Mouse (Mus musculus): ENCODE measurements around the gene Psip1. TPM values are rescaled to one million over a fixed set of nuclear protein-coding genes. Genes with fewer than 3 reads are reported as not detected.

Psip1 gene
- polyA plus RNA-seq, 1 experiment from 2014 or later: 313 TPM

DNA sequence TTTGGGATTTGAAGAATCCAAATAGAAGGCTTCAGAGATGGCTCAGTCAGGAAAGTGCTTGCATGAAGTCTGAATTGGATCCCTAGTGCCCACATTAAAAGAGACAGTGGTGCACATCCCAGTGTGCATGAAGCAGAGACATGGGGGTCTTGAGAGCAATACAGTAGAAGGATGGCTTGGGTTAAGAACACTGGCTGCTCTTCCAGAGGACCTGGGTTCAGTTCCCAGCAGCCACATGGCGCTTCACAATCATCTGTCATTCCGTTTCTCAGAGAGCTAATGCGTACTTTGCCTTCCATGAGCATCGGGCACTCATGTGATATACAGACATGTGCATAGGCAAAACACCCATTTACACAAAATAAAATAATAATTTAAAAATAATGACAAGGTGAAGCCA lies 61.1 kb downstream of the Psip1 start:
- DNase-seq (ENCODE audit: low spot score) (no peak), ATAC-seq (ENCODE audit: insufficient number of reproducible peaks, low FRiP score, low TSS enrichment, low read depth) (no peak)
- Histone ChIP-seq H3K9ac (ENCODE audit: low read length) (no peak overlapping the region), H3K9me3 (ENCODE audit: control insufficient read depth, low read length) (no peaks in the 10 kb centered on the region), H3K27me3 (ENCODE audit: control insufficient read depth, insufficient read depth, low read length) (no peaks in the 10 kb centered on the region), H3K4me1 (ENCODE audit: control insufficient read depth, insufficient read depth, low read length) (no peaks in the 10 kb centered on the region), H3K4me3 (ENCODE audit: low read depth, low read length) (no peak overlapping the region), H3K27ac (replicated peaks; ENCODE audit: low read depth, low read length) (no peak overlapping the region), H3K4me2 (ENCODE audit: low read depth, severe bottlenecking) (no peak overlapping the region), H3K36me3 (ENCODE audit: control insufficient read depth, insufficient read depth, low read length) (peaks cover 15% of the 10 kb centered on the region)
- WGBS: 96% methylated on average over 4 of the region's 4 CpGs

DNA sequence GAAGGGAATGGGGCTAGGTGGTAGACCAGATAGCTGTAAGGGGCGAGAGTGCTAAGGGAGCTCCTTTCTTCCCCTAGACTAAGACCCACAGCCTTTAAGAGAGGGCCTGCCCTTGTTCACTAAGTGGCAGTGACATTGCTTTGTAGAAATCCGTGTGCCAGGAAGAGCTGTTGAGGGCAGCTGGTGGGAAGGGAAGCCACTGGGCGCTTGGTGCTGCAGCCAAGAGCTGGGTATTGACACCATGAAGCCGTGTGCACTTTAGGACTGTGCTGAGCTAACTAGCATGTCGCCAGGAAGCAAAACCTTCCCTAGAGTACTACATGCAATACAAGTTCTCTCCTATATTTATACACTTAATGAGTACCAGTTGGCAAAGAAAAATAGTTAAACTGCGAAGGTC lies 62.6 kb downstream of the Psip1 start:
- Histone ChIP-seq H3K27ac (replicated peaks; ENCODE audit: low read depth, low read length) (no peak overlapping the region), H3K4me2 (ENCODE audit: low read depth, severe bottlenecking) (no peak overlapping the region), H3K36me3 (ENCODE audit: control insufficient read depth, insufficient read depth, low read length) (peaks cover 13% of the 10 kb centered on the region), H3K9ac (ENCODE audit: low read length) (no peak overlapping the region), H3K4me1 (ENCODE audit: control insufficient read depth, insufficient read depth, low read length) (peaks cover 3% of the 10 kb centered on the region; the same call in 1 of the 2 replicates), H3K4me3 (ENCODE audit: low read depth, low read length) (no peak overlapping the region), H3K9me3 (ENCODE audit: control insufficient read depth, low read length) (no peaks in the 10 kb centered on the region), H3K27me3 (ENCODE audit: control insufficient read depth, insufficient read depth, low read length) (no peaks in the 10 kb centered on the region)
- WGBS: over 99% methylated on average over 6 of the region's 6 CpGs
- ATAC-seq (ENCODE audit: insufficient number of reproducible peaks, low FRiP score, low TSS enrichment, low read depth) (no peak), DNase-seq (ENCODE audit: low spot score) (no peak)

DNA sequence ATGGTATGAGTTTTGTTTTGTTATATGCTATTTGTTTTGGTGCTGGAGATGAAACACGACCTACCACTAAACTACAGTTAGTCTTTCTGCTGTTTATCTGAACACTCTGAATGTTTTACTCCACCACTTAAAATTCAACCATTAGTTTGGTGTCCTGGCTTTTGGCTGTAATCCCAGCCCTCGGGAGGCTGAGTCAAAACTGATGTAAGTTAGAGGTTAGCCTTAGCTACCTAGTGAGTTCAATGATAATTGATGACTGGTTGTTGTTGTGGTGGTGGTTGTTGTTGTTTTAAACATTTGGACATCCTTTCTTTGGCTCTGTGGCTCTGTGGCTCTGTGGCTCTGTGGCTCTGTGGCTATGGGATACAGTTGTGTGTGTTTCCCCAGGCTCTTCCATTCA lies 67.5 kb downstream of the Psip1 start:
- no peaks in the 10 kb centered on the region; the same call in 1 of the 2 replicates for H3K36me3 ChIP-seq (ENCODE audit: control insufficient read depth, insufficient read depth, low read length)
- peak overlapping the region; percentile 93 for H3K4me3 ChIP-seq (ENCODE audit: low read depth, low read length)
- no peak for DNase-seq (ENCODE audit: low spot score)
- WGBS: 75% methylated on average over 2 of the region's 2 CpGs
- peak overlapping the region; percentile 57 for H3K4me2 ChIP-seq (ENCODE audit: low read depth, severe bottlenecking)
- ATAC-seq (ENCODE audit: insufficient number of reproducible peaks, low FRiP score, low TSS enrichment, low read depth): no peak
- H3K4me1 ChIP-seq (ENCODE audit: control insufficient read depth, insufficient read depth, low read length): peaks cover 4% of the 10 kb centered on the region; the same call in 1 of the 2 replicates
- no peaks in the 10 kb centered on the region for H3K27me3 ChIP-seq (ENCODE audit: control insufficient read depth, insufficient read depth, low read length)
- no peak overlapping the region for H3K27ac ChIP-seq (replicated peaks; ENCODE audit: low read depth, low read length)
- H3K9me3 ChIP-seq (ENCODE audit: control insufficient read depth, low read length): no peaks in the 10 kb centered on the region
- H3K9ac ChIP-seq (ENCODE audit: low read length): no peak overlapping the region

DNA sequence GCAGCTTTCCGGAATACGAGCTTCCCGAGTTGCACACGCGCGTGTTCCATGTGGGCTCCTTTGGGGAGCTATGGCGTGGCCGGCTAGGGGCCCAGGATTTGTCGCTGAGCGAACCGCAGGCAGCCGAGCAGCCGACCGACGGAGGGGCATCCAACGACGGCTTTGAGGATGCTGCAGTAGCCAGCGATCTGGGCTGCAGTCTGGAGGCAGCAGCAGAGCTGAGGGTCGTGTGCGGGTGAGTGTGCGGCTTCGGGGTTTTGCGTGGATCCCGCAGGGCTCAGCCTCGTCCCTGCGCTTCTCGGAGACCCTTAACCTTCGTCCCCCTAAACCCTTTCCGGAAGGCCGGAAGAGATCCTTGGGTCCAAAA lies 68.5 kb downstream of the Psip1 start:
- WGBS: 0% methylated on average over 30 of the region's 30 CpGs
- no peak; the same call in 1 of the 2 replicates for ATAC-seq (ENCODE audit: insufficient number of reproducible peaks, low FRiP score, low TSS enrichment, low read depth)

GRCm38 (mm10) chr4:83417160-83417819 lies 69.0 kb downstream of the Psip1 start, which contains the start of gene Snapc3:
Snapc3 (plus strand) TSS chr4:83417724.
- H3K4me3 ChIP-seq (ENCODE audit: low read depth, low read length): peak within 1 kb of the TSS; percentile 93
- no peaks in the 10 kb centered on the region for H3K9me3 ChIP-seq (ENCODE audit: control insufficient read depth, low read length)
- no peaks in the 10 kb centered on the region for H3K36me3 ChIP-seq (ENCODE audit: control insufficient read depth, insufficient read depth, low read length)
- ATAC-seq (ENCODE audit: insufficient number of reproducible peaks, low FRiP score, low TSS enrichment, low read depth): peak; percentile 98
- H3K27me3 ChIP-seq (ENCODE audit: control insufficient read depth, insufficient read depth, low read length): no peaks in the 10 kb centered on the region
- peak; percentile 98 for DNase-seq (ENCODE audit: low spot score)
- H3K4me2 ChIP-seq (ENCODE audit: low read depth, severe bottlenecking): peak within 1 kb of the TSS; percentile 57
- under 1% methylated on average over 41 of the region's 41 CpGs for WGBS
- H3K9ac ChIP-seq (ENCODE audit: low read length): peak within 1 kb of the TSS; percentile 94
- peak within 1 kb of the TSS; percentile 55; the same call in 1 of the 2 replicates for H3K27ac ChIP-seq (replicated peaks; ENCODE audit: low read depth, low read length)
- H3K4me1 ChIP-seq (ENCODE audit: control insufficient read depth, insufficient read depth, low read length): peaks cover 4% of the 10 kb centered on the region; the same call in 1 of the 2 replicates

More for the DNA sequence above, 68.5 kb downstream of the Psip1 start:
- peak overlapping the region; percentile 57 for H3K4me2 ChIP-seq (ENCODE audit: low read depth, severe bottlenecking)
- H3K9me3 ChIP-seq (ENCODE audit: control insufficient read depth, low read length): no peaks in the 10 kb centered on the region
- H3K27me3 ChIP-seq (ENCODE audit: control insufficient read depth, insufficient read depth, low read length): no peaks in the 10 kb centered on the region
- no peaks in the 10 kb centered on the region for H3K36me3 ChIP-seq (ENCODE audit: control insufficient read depth, insufficient read depth, low read length)
- H3K4me3 ChIP-seq (ENCODE audit: low read depth, low read length): peak overlapping the region; percentile 93
- peaks cover 4% of the 10 kb centered on the region; the same call in 1 of the 2 replicates for H3K4me1 ChIP-seq (ENCODE audit: control insufficient read depth, insufficient read depth, low read length)
- H3K9ac ChIP-seq (ENCODE audit: low read length): peak overlapping the region; percentile 94
- no peak for DNase-seq (ENCODE audit: low spot score)
- H3K27ac ChIP-seq (replicated peaks; ENCODE audit: low read depth, low read length): peak overlapping the region; percentile 1; the same call in 1 of the 2 replicates

- 80% methylated on average over 5 of the region's 5 CpGs for WGBS
- no peak overlapping the region for H3K4me2 ChIP-seq (ENCODE audit: low read depth, severe bottlenecking)
- H3K9ac ChIP-seq (ENCODE audit: low read length): no peak overlapping the region
- no peaks in the 10 kb centered on the region for H3K9me3 ChIP-seq (ENCODE audit: control insufficient read depth, low read length)
- H3K27me3 ChIP-seq (ENCODE audit: control insufficient read depth, insufficient read depth, low read length): no peaks in the 10 kb centered on the region
- ATAC-seq (ENCODE audit: insufficient number of reproducible peaks, low FRiP score, low TSS enrichment, low read depth): no peak
- H3K4me1 ChIP-seq (ENCODE audit: control insufficient read depth, insufficient read depth, low read length): peaks cover 4% of the 10 kb centered on the region; the same call in 1 of the 2 replicates
- DNase-seq (ENCODE audit: low spot score): no peak
- H3K27ac ChIP-seq (replicated peaks; ENCODE audit: low read depth, low read length): no peak overlapping the region
- H3K4me3 ChIP-seq (ENCODE audit: low read depth, low read length): no peak overlapping the region
- no peaks in the 10 kb centered on the region for H3K36me3 ChIP-seq (ENCODE audit: control insufficient read depth, insufficient read depth, low read length)
Measured at GRCm38 (mm10) chr4:83414241-83414824, 71.9 kb downstream of the Psip1 start.

GRCm38 (mm10) chr4:83412060-83412459 lies 74.2 kb downstream of the Psip1 start:
- Histone ChIP-seq H3K9ac (ENCODE audit: low read length) (no peak overlapping the region), H3K4me2 (ENCODE audit: low read depth, severe bottlenecking) (no peak overlapping the region), H3K9me3 (ENCODE audit: control insufficient read depth, low read length) (peaks cover 6% of the 10 kb centered on the region; the same call in 1 of the 2 replicates), H3K4me3 (ENCODE audit: low read depth, low read length) (no peak overlapping the region), H3K27ac (replicated peaks; ENCODE audit: low read depth, low read length) (no peak overlapping the region), H3K27me3 (ENCODE audit: control insufficient read depth, insufficient read depth, low read length) (no peaks in the 10 kb centered on the region), H3K4me1 (ENCODE audit: control insufficient read depth, insufficient read depth, low read length) (no peaks in the 10 kb centered on the region), H3K36me3 (ENCODE audit: control insufficient read depth, insufficient read depth, low read length) (no peaks in the 10 kb centered on the region)
- DNase-seq (ENCODE audit: low spot score) (no peak), ATAC-seq (ENCODE audit: insufficient number of reproducible peaks, low FRiP score, low TSS enrichment, low read depth) (no peak)
- 76% methylated on average over 3 of the region's 3 CpGs for WGBS

- H3K9ac ChIP-seq (ENCODE audit: low read length): no peak overlapping the region
- H3K4me3 ChIP-seq (ENCODE audit: low read depth, low read length): no peak overlapping the region
- WGBS: 94% methylated on average over 4 of the region's 4 CpGs
- no peaks in the 10 kb centered on the region for H3K36me3 ChIP-seq (ENCODE audit: control insufficient read depth, insufficient read depth, low read length)
- ATAC-seq (ENCODE audit: insufficient number of reproducible peaks, low FRiP score, low TSS enrichment, low read depth) (no peak), DNase-seq (ENCODE audit: low spot score) (no peak)
- no peaks in the 10 kb centered on the region for H3K27me3 ChIP-seq (ENCODE audit: control insufficient read depth, insufficient read depth, low read length)
- no peaks in the 10 kb centered on the region for H3K4me1 ChIP-seq (ENCODE audit: control insufficient read depth, insufficient read depth, low read length)
- H3K4me2 ChIP-seq (ENCODE audit: low read depth, severe bottlenecking): no peak overlapping the region
- H3K9me3 ChIP-seq (ENCODE audit: control insufficient read depth, low read length): peaks cover 6% of the 10 kb centered on the region; the same call in 1 of the 2 replicates
- no peak overlapping the region for H3K27ac ChIP-seq (replicated peaks; ENCODE audit: low read depth, low read length)
Measured at GRCm38 (mm10) chr4:83409867-83410505, 76.3 kb downstream of the Psip1 start.
